Mouse (Mus musculus): Measurements from ENCODE around the gene Gm20388.
"Not testable (repeated sequence)": the region's sequence is repeated elsewhere in the genome, so short reads cannot be mapped to it uniquely, and the experiment has no call there.

DNA sequence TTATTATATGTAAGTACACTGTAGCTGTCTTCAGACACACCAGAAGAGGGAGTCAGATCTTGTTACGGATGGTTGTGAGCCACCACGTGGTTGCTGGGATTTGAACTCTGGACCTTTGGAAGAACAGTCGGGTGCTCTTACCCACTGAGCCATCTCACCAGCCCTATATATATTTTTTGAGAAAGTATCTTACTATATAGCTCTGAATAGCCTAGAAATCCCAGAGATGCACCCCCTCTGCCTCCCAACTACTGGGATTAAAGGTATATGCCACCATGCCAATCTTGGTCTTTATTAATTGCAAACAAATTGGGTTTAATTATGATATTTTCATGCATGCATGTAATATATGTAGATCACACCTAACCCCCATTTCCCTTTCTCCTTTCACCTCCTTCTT lies 3721.1 kb downstream of the Gm20388 start:
- TF ChIP-seq CTCF, POLR2A (IDR thresholded peaks at IDR 0.05; ENCODE audit: insufficient read depth, low read depth, low read length): not testable (repeated sequence)

Measured in olfactory bulb, adult 2 months (tissue).